Mouse (Mus musculus) kidney, postnatal 36 days (tissue): ENCODE measurements around the gene Olfr693.
"Not testable (repeated sequence)": the region's sequence is repeated elsewhere in the genome, so short reads cannot be mapped to it uniquely, and the experiment has no call there.

Experiments
- DNase-seq, 2 experiments: peaks; one replicate each; pipeline ENCODE4 v3.0.0; 2021 to 2022; ENCODE audit warnings: mixed read lengths in 2 of 2

The Olfr693 gene

DNA sequence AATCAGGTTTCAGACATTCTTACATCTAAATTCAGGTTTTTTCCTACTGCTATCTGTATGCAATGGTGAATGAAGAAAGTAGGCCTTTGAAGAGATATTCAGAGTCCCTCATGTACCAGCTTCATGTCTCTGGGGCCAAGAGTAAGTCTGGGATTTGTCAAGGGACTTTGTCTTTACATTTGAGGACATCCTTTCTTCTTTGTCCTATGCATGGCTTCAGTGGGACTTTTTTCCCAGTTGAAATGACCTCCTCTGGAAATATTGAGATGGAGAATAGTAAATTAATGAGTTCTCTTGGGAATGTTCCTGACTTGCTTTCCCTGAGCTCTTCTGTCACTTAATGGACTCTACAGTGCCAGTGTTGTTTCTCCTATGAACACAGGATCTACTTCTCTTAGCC, at the start of gene Olfr693:
Gene Olfr693, minus strand, starts transcription at position 101 of the 400 bp plus-strand sequence.
- no peak for DNase-seq

DNA sequence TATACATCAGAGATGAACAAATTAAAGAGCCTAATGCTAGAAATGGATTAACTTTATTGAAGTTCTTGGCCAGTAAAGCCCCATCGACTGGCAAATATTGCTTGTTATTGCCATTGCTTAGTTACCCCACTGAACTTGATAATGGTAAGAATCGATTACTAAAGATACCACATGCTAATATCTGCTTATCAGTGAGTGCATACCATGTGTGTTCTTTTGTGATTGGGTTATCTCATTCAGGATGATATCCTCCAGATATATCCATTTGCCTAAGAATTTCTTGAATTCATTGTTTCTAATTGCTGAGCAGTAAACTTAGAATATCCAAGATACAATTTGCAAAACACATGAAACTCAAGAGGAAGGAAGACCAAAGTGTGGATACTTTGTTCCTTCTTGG, 45.3 kb upstream of the Olfr693 start:
- DNase-seq: not testable (repeated sequence)

GRCm38 (mm10) chr7:106716296-106716695, 35.9 kb upstream of the Olfr693 start, which contains the start of gene Olfr695:
TSS of gene Olfr695 (minus strand) at chr7:106716396.
- no peak for DNase-seq

- DNase-seq: no peak
These were observed 31.1 kb upstream of the Olfr693 start for GRCm38 (mm10) chr7:106711463-106711862.

GRCm38 (mm10) chr7:106707705-106708104, 27.3 kb upstream of the Olfr693 start:
- not testable (repeated sequence) for DNase-seq

GRCm38 (mm10) chr7:106696891-106697290, 16.5 kb upstream of the Olfr693 start:
- DNase-seq: no peak

- no peak for DNase-seq
These were observed 12.6 kb upstream of the Olfr693 start for GRCm38 (mm10) chr7:106692976-106693375.

DNA sequence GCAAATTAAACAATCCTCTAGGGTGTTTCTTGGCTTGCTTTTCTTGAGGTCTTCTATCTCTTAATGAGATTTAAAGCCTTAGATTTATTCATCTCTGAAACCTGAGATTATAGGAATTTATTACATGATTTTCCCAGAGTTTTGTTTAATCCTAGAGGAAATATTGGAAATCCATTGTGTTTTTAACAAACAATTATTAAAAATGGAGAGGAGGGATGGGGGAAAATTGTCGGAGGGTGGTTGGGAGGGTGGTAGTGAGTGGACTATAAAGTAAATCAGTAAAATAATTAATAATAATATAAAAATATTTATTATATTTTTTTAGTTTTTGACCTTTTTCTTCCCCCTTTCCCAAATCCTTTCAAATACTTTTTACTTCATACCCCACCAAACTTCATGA, 11.3 kb upstream of the Olfr693 start, which contains the start of gene Olfr694:
Gene Olfr694, minus strand, starts transcription at position 101 of the 400 bp plus-strand sequence.
- DNase-seq: no peak

GRCm38 (mm10) chr7:106685382-106685781, 5.0 kb upstream of the Olfr693 start:
- no peak for DNase-seq

GRCm38 (mm10) chr7:106652344-106652652, 28.1 kb downstream of the Olfr693 start:
- DNase-seq: no peak

GRCm38 (mm10) chr7:106651555-106652343, 28.6 kb downstream of the Olfr693 start:
- DNase-seq: no peak

GRCm38 (mm10) chr7:106649774-106650173, 30.6 kb downstream of the Olfr693 start:
- no peak for DNase-seq

- DNase-seq: no peak
These were observed 35.1 kb downstream of the Olfr693 start for GRCm38 (mm10) chr7:106645261-106645660.

GRCm38 (mm10) chr7:106644222-106644870, 36.0 kb downstream of the Olfr693 start:
- DNase-seq: no peak

DNA sequence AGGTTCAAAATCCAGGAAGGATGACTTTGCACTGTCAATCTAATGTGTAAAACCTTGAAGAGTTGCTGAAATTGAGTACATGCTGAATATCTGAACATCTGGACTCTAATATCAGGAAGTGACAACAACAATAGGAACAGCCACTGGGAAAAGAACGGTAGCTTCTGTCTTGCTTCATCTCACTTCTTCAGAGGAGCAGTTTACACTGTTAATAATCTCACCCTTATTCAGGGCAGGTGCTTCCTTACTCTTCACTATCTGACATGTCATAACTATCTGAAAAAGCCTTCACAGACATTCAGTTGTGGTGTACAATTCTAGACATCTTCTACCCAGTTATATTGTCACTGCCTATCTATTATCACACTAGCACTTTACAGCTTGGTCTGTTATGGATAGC, 39.5 kb downstream of the Olfr693 start:
- DNase-seq: no peak

DNA sequence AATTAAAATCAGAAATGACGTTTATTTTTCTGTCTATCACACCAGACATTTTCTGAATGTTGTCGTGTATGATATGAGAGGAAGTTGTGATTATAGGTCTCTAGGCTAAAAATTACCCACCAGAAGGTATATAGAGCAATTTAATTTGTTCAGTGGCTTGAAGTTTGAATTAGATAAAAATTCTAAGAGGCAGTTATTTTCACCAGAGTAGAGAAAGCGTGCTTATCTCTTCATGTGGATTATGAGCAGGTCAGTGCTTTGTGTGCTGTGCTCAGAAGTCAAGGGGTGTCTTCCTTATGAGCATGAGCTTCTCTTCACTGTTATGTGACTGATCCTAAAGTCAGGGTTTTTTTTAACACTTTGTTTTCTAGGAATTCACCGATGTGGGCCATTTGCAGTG, 44.8 kb downstream of the Olfr693 start:
- no peak for DNase-seq
